Mouse (Mus musculus) lung, embryonic 15.5 days (tissue): Measurements from ENCODE around the gene Samd1. TPM values are rescaled to one million over a fixed set of nuclear protein-coding genes. Genes with fewer than 3 reads are reported as not detected.

Experiments
- ATAC-seq: fragments of 200-750 bp; cut with Nextera tagmentation; 2 replicates; pipeline ENCODE4 v1.8.0; 2017; ENCODE audit warnings: moderate number of reproducible peaks, borderline replicate concordance; ENCODE audit not compliant: low FRiP score, low TSS enrichment; ENCODE audit errors: extremely low read depth
- H3K27ac ChIP-seq: fragments of 300-500 bp; sonication (generic); 2 replicates; pipeline ENCODE4 v1.5.1; 2015; ENCODE audit warnings: moderate library complexity, mild to moderate bottlenecking, inconsistent platforms
- H3K27me3 ChIP-seq: fragments of 300-500 bp; sonication (generic); 2 replicates; pipeline ENCODE4 v1.6.1; 2015; ENCODE audit warnings: inconsistent platforms
- H3K36me3 ChIP-seq: fragments of 300-500 bp; sonication (generic); 2 replicates; pipeline ENCODE4 v1.6.1; 2015; ENCODE audit warnings: inconsistent platforms
- H3K4me1 ChIP-seq: fragments of 300-500 bp; sonication (generic); 2 replicates; pipeline ENCODE4 v1.6.1; 2015; ENCODE audit warnings: inconsistent platforms
- H3K4me2 ChIP-seq: fragments of 300-500 bp; sonication (generic); 2 replicates; pipeline ENCODE4 v1.6.1; 2015; ENCODE audit warnings: inconsistent platforms, mild to moderate bottlenecking, moderate library complexity
- H3K4me3 ChIP-seq: fragments of 300-500 bp; sonication (generic); 2 replicates; pipeline ENCODE4 v1.5.1; 2015; ENCODE audit warnings: mild to moderate bottlenecking, inconsistent platforms
- H3K9ac ChIP-seq: fragments of 300-500 bp; sonication (generic); 2 replicates; pipeline ENCODE4 v1.6.1; 2015; ENCODE audit warnings: inconsistent platforms
- H3K9me3 ChIP-seq: fragments of 300-500 bp; sonication (generic); 2 replicates; pipeline ENCODE4 v1.6.1; 2016; ENCODE audit warnings: inconsistent platforms
- WGBS: fragments of 180-500 bp; shearing (Covaris S2); methylation state at CpG from one replicate; pipeline ENCODE4 v1.1.7; 2015; 5-methylcytosine and 5-hydroxymethylcytosine counted together
- microRNA counts: library from miRNA; unstranded; fragments of <30 nt; microRNA quantifications from one replicate; lab custom pipeline; 2016
- microRNA-seq: library from miRNA; unstranded; fragments of <30 nt; microRNA quantifications from one replicate; pipeline ENCODE4, GENCODE M21; 2016
- polyA plus RNA-seq: library from polyadenylated mRNA; unstranded; fragments of >200 nt; fragmentation: Nextera tagmentation; extraction: Ambion mirVana; gene quantifications from 2 replicates; pipeline ENCODE4 v1.2.1, GENCODE M21; 2015

Samd1 gene
- polyA plus RNA-seq, 1 experiment from 2014 or later, result 11.3 TPM

DNA sequence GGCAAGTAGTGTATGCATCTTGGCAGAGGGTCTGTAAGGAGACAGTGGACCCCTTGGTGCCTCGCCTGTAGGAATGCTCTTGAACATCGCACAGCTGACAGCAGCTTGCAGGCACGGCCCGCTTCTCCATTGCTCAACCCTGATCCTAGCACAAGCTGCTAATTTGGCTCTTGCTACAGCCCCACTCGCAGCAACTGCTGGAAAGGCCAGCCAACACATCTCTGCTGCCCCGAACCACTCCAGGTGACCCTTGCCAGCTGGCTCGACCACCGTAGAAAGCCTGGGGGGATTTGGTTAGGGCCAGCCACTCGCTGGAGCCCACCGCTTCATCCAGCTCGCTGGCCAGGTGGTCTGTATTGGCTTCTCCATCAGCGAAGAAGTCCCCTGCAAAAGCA, 45.5 kb downstream of the Samd1 start:
- Histone ChIP-seq H3K27me3 (peaks cover 53% of the 10 kb centered on the region), H3K4me2 (peak overlapping the region; percentile 76), H3K9me3 (no peaks in the 10 kb centered on the region; the same call in 1 of the 2 replicates), H3K4me3 (peak overlapping the region; percentile 39; the same call in 1 of the 2 replicates), H3K36me3 (no peaks in the 10 kb centered on the region), H3K9ac (no peak overlapping the region), H3K4me1 (peaks cover 10% of the 10 kb centered on the region), H3K27ac (no peak overlapping the region)
- no peak; the same call in 1 of the 2 replicates for ATAC-seq
- 30% methylated on average over 12 of the region's 12 CpGs for WGBS

DNA sequence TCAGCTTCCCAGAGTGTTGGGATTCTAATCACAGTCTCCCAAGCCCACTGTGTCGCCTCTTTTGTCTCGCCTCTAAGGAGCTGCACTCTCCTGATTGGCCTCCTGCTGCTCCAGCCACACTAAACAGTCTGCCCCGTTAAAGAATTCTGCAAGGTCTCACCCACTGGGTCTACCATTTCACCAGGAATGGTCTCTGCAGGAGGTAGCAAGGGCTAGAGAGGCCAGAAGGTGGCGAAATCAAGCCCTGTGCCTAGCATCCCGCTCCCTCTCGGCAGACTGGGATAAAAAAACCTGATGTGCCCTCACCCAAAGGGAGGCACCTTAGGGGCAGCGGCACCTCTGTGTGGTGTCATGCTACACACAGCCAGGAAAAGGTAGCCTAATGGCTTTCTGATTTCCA, 46.6 kb downstream of the Samd1 start:
- no peak for ATAC-seq
- Histone ChIP-seq H3K4me3 (no peak overlapping the region), H3K4me1 (peaks cover 10% of the 10 kb centered on the region), H3K4me2 (no peak overlapping the region), H3K9me3 (no peaks in the 10 kb centered on the region; the same call in 1 of the 2 replicates), H3K27ac (no peak overlapping the region), H3K27me3 (peaks cover 53% of the 10 kb centered on the region), H3K36me3 (no peaks in the 10 kb centered on the region), H3K9ac (no peak overlapping the region)
- WGBS, result 7% methylated on average over 7 of the region's 7 CpGs

DNA sequence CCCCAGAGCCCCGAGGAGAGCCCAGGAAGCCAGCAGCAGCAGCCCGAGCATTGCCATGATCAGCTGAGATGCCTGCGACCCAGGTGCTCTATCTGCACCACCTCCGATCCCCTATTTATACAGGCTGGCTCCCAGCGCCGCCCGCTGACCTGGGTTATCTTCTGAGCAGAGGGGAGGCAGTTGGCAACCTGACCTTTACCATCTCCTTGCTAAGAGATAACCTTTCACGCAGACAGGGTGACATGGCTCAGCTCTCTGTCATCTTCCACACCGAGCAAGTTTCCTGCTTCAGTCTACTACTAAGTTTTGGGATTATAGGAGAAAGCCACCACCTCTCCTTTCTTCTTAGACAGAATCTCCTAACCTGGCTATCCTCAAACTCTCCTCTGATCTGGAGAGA, 47.4 kb downstream of the Samd1 start, which contains the start of gene Rln3:
TSS of gene Rln3 (minus strand) at position 101 of the 400 bp plus-strand sequence.
- H3K4me3 ChIP-seq, result no peak within 1 kb of the TSS

DNA sequence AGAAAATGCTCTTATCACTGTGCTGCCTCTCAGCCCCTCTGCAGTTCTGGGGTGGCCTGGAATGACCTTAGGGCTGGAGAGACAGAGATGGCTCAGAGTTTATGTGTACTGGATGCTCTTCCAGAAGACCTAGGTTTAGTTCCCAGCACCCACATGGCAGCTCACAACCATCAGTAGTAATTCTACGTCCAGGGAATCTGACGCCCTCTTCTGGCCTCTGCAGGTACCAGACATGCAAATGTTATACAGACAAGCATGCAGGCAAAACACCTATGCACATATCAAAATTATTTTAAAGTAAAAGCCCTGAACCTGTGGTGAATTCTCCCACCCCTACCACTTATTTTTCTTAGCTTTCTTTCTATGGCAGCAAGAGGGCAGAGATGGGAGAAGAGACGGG, 49.0 kb downstream of the Samd1 start:
- no peak overlapping the region for H3K27ac ChIP-seq
- H3K9me3 ChIP-seq, result no peaks in the 10 kb centered on the region; the same call in 1 of the 2 replicates
- H3K36me3 ChIP-seq, result no peaks in the 10 kb centered on the region
- no peak overlapping the region for H3K9ac ChIP-seq
- H3K4me3 ChIP-seq, result no peak overlapping the region
- WGBS, result 73% methylated on average over 3 of the region's 3 CpGs
- H3K4me1 ChIP-seq, result peaks cover 10% of the 10 kb centered on the region
- H3K27me3 ChIP-seq, result peaks cover 45% of the 10 kb centered on the region
- H3K4me2 ChIP-seq, result no peak overlapping the region
- no peak for ATAC-seq

More for the DNA sequence above, 47.4 kb downstream of the Samd1 start, which contains the start of gene Rln3:
- peaks cover 10% of the 10 kb centered on the region for H3K4me1 ChIP-seq
- no peak for ATAC-seq
- H3K4me2 ChIP-seq, result 0 out of 2 replicates have a peak within 1 kb of the TSS, but pooled peaks have one; percentile 16
- peaks cover 53% of the 10 kb centered on the region for H3K27me3 ChIP-seq
- 5% methylated on average over 9 of the region's 9 CpGs for WGBS
- H3K36me3 ChIP-seq, result no peaks in the 10 kb centered on the region
- no peaks in the 10 kb centered on the region; the same call in 1 of the 2 replicates for H3K9me3 ChIP-seq
- no peak within 1 kb of the TSS for H3K9ac ChIP-seq
- H3K27ac ChIP-seq, result no peak within 1 kb of the TSS

- ATAC-seq, result no peak
- Histone ChIP-seq H3K9me3 (no peaks in the 10 kb centered on the region; the same call in 1 of the 2 replicates), H3K4me1 (peaks cover 8% of the 10 kb centered on the region), H3K4me3 (no peak overlapping the region), H3K36me3 (no peaks in the 10 kb centered on the region), H3K27ac (no peak overlapping the region), H3K27me3 (peaks cover 29% of the 10 kb centered on the region), H3K4me2 (no peak overlapping the region), H3K9ac (no peak overlapping the region)
- WGBS, result 57% methylated on average over 5 of the region's 5 CpGs
Observed at GRCm38 (mm10) chr8:84048171-84048570, 50.7 kb downstream of the Samd1 start.

MicroRNAs encoded within 50 kb of the gene (microRNA counts, 519-probe panel; counts per million panel counts)
- 19.7 counts per million for microRNA mmu-miR-1199 (lab: Ali Mortazavi, UCI)

Small RNA genes within 50 kb of the gene (microRNA-seq; reads per million reads assigned to microRNA genes)
- gene Mir1199 (0.93 reads per million), gene Mir8111 (1.9 reads per million, percentile 4 among the genes with 10 or more reads in this experiment)

Other genes with a start within 250 kb of the Samd1 start
- gene Adgrl1, start 97.6 kb upstream of the Samd1 start, polyA plus RNA-seq, result 18.6 and 19.7 TPM in 2 replicates
- 0.74 and 0.86 TPM in 2 replicates for gene Gm10644, start 42.5 kb upstream of the Samd1 start, polyA plus RNA-seq
- 82.2 and 83.5 TPM in 2 replicates for gene Asf1b, start 42.2 kb upstream of the Samd1 start, polyA plus RNA-seq
- 156 TPM in 2 replicates for gene Prkaca, start 24.7 kb upstream of the Samd1 start, polyA plus RNA-seq
- 0.93 and 0.98 TPM in 2 replicates for gene 1700067K01Rik, start 3.8 kb downstream of the Samd1 start, polyA plus RNA-seq
- 2.2 and 2.6 TPM in 2 replicates for gene 2210011C24Rik, start 14.5 kb downstream of the Samd1 start, polyA plus RNA-seq
- 6.0 and 6.7 TPM in 2 replicates for gene Palm3, start 23.8 kb downstream of the Samd1 start, polyA plus RNA-seq
- 1.4 and 2.2 TPM in 2 replicates for gene Il27ra, start 44.9 kb downstream of the Samd1 start, polyA plus RNA-seq
- not detected in 2 replicates for gene Rln3, start 47.3 kb downstream of the Samd1 start, polyA plus RNA-seq
- gene Gm10643, start 67.5 kb downstream of the Samd1 start, polyA plus RNA-seq, result 1.3 TPM in 2 replicates
- 9.0 and 10.6 TPM in 2 replicates for gene Rfx1, start 69.2 kb downstream of the Samd1 start, polyA plus RNA-seq
- gene Dcaf15, start 107.1 kb downstream of the Samd1 start, polyA plus RNA-seq, result 9.3 and 9.5 TPM in 2 replicates
- 0.16 and 0.36 TPM in 2 replicates for gene Podnl1, start 128.3 kb downstream of the Samd1 start, polyA plus RNA-seq
- gene Cc2d1a, start 150.3 kb downstream of the Samd1 start, polyA plus RNA-seq, result 23.1 and 23.4 TPM in 2 replicates
- gene 4930432K21Rik, start 150.4 kb downstream of the Samd1 start, polyA plus RNA-seq, result 1.7 TPM in 2 replicates
- 2.7 and 3.2 TPM in 2 replicates for gene Nanos3, start 187.5 kb downstream of the Samd1 start, polyA plus RNA-seq
- 13.6 and 14.2 TPM in 2 replicates for gene Zswim4, start 239.4 kb downstream of the Samd1 start, polyA plus RNA-seq